Mouse (Mus musculus): ENCODE results near the gene Lctl. TPM values are rescaled to one million over a fixed set of nuclear protein-coding genes. Genes with fewer than 3 reads are reported as not detected.
A peak's percentile ranks its signal among the peaks of the same experiment; 100 is the strongest.
"Not testable (repeated sequence)": the region's sequence is repeated elsewhere in the genome, so short reads cannot be mapped to it uniquely, and the experiment has no call there.

Gene Lctl
- total RNA-seq, 2 experiments from 2014 or later = not detected

DNA sequence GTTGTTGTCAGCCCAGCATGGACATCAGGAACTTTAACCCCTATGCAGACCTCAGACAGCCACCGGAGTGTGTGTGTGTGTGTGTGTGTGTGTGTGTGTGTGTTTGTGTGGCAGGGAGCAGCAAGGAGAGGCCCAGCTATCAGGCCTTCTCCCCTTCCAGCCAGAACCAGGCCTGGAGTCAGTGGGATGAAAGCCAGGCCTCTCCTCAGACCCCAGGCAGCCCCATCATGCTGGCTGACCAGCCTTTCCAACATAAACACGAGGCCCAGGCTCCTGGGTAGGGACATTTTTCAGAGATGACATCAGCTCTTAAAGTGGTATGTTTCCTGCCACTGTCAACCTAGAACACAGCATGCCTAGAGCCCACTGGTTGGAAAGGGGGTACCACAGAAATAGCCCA is 2.3 kb upstream of the Lctl start:
- no peak for ATAC-seq (replicated peaks; ENCODE audit: low FRiP score, poor library complexity, severe bottlenecking)

- no peak for ATAC-seq (replicated peaks; ENCODE audit: low FRiP score, poor library complexity, severe bottlenecking)
These were observed 1.2 kb upstream of the Lctl start for GRCm38 (mm10) chr9:64115756-64116155.

DNA sequence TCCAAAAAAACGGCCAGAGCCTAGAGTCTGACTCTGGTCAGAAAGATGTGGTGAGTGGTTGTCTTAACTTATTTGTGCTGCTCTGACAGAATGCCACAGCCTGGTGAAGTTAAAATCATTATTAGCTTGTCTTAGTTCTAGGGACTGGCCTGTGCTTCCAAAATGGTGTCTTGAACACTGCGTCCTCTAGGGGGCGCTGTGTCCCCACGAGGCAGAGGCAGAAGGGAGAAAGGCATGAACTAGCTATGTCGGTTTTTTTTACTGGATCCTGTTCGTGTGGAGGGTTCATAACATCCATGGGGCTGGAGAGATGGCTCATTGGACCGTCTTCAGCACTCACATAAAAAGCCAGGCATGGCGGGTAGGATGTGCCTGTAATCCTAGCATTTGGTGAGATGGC is 3.0 kb downstream of the Lctl start:
- peak; percentile 57; the same call in 1 of the 2 replicates for ATAC-seq (replicated peaks; ENCODE audit: low FRiP score, poor library complexity, severe bottlenecking)

DNA sequence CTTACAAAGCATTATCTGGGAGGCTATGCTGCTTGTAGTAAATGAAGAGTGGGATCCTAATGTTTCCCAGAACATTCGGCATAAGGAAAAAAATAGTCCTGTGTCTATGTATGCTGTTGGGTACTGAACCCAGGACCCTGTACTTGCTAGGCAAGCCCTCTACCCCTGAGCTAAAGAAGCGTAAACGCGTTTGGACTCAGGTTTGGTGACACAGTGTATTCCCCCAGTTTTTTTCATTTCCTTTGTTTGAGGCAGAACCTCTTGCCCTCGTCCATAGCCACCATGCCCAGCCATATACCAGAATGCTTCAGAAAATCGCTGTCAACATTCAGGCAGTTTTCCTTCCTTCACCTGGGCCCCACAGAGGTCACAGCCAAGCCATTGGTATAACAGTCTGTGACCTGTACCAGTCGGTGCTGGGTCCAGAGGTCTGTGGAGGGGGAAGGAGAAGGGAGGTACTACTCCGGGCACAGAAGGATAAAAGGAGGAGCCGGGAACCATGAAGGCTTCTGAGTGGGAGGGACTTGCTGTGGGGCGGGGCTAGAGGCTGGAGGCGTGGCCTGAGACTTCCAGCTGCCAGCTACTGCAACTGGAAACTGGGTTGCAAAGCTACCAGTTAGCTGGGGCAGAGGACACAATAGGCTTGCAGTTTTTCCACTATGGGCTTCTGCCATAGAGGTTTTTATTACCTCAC is 3.8 kb downstream of the Lctl start:
- 0 out of 2 replicates have a peak, but pooled peaks have one; percentile 25 for ATAC-seq (replicated peaks; ENCODE audit: low FRiP score, poor library complexity, severe bottlenecking)

DNA sequence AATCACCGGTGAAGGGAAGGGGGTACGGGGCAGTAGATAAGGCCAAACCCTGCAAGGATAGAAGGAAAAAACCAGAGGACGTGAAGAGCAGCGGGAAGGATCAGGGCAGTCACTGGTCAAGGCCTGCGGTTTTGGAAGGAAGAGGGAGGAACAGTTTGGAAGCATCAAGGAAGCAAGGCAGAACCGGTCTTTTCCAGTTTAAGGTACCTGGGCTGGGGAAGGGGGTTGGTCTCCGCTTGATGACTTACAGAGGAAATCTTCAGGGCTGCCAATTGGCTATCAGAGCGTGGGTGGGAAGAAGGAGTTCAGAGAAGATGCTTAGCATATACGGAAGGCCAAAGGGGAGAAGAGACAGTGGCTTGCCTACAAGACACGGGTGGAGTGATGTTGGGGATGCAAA is 5.7 kb downstream of the Lctl start:
- no peak for ATAC-seq (replicated peaks; ENCODE audit: low FRiP score, poor library complexity, severe bottlenecking)

- ATAC-seq (replicated peaks; ENCODE audit: low FRiP score, poor library complexity, severe bottlenecking) = not testable (repeated sequence)
These were observed 7.9 kb downstream of the Lctl start for GRCm38 (mm10) chr9:64124846-64125245.

- no peak for ATAC-seq (replicated peaks; ENCODE audit: low FRiP score, poor library complexity, severe bottlenecking)
These were observed 8.4 kb downstream of the Lctl start for GRCm38 (mm10) chr9:64125307-64125706.

DNA sequence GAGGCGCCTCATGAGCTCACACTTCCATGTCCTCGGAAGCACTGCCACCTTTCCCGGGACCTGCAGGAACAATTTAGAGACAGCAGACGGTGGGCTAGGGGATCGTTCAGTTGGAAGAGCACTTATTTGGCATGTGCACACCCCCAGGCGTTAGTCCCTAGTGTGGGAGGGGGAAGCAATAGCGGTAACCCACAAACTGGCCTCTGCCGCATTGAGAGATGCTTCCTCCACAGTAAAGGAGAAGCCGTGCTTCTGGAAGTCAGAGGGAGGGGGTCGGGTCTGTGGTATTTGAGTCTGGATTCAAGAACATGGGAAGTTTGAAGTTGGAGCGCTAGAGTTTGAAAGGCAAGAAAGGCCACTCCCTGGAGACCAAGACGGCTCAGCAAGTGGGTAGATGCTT is 9.2 kb downstream of the Lctl start:
- no peak for ATAC-seq (replicated peaks; ENCODE audit: low FRiP score, poor library complexity, severe bottlenecking)

DNA sequence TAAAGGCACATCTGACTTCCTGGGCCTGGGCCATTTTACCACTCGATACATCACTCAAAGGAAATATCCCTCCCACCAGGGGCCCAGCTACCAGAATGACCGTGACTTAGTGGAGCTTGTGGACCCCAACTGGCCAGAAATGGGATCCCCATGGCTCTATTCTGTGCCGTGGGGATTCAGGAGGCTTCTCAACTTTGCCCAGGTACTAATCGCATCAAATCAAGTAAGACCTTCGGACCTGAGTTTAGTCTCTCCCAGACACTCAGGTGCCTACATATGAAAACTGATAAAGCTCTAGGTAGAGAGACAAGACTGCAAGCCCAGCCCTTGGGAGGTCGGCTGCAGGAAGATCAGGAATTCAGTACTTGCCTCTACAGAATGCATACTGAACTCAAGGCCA is 14.7 kb downstream of the Lctl start:
- ATAC-seq (replicated peaks; ENCODE audit: low FRiP score, poor library complexity, severe bottlenecking) = no peak

DNA sequence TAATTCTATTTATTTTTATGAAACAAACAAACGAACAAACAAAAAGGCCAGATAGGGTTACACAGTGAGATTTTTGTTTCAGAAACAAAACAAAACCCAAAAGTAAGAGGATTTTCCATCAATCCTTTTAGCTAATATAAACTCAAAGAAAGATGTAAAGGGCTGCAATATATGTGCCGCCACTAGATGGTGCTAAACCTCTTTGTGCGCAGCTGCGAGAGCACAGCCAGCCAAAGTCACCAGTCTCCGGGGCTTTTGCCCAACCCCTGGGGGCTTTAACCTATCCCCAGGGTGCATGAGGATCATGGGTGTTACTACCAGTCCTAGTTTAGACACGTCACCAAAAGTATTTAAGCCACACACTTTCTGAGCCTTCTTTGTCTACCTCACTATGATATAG is 21.9 kb downstream of the Lctl start:
- not testable (repeated sequence) for ATAC-seq (replicated peaks; ENCODE audit: low FRiP score, poor library complexity, severe bottlenecking)

DNA sequence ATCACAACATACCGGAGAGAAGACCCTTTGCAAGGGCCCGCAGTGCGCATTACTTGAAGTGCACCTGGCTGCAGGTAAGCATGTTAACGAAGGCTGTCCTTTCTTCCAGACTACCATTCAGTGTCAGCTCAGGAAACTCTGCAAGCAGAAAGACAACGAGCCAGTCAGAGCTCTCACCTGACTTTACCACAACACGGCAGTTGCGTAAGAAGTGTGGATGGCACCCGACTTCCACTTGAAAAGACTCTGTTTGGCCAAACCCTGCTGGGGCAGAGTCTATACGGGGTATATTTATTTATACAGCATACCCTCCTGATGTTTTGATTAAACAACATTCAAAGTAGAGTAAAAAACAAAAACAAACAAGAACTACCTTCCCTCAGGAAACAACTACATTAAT is 22.9 kb downstream of the Lctl start:
- no peak for ATAC-seq (replicated peaks; ENCODE audit: low FRiP score, poor library complexity, severe bottlenecking)

- no peak; the same call in 1 of the 2 replicates for ATAC-seq (replicated peaks; ENCODE audit: low FRiP score, poor library complexity, severe bottlenecking)
These were observed 39.7 kb downstream of the Lctl start for GRCm38 (mm10) chr9:64156641-64157040.

DNA sequence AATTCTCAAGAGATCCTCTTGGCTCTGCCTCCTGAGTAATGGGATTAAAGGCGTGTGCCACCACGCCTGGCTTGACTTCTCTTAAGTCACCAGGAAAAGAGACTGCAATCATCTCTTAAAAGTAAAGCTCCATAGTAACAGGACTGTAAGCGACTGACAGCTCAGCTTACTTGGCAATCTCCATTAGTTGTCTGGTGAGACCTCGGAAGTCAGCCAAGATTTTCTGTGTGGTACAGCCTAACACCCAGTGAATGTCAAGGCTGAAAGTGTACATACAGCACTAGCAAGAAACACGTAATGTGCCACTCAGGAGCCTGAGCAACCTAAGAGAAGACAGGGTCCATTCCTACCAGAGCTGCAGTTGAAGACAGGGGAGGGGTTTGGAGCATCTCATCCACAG is 43.5 kb downstream of the Lctl start:
- ATAC-seq (replicated peaks; ENCODE audit: low FRiP score, poor library complexity, severe bottlenecking) = no peak

GRCm38 (mm10) chr9:64169967-64170366 is 53.0 kb downstream of the Lctl start:
- ATAC-seq (replicated peaks; ENCODE audit: low FRiP score, poor library complexity, severe bottlenecking) = not testable (repeated sequence)

- ATAC-seq (replicated peaks; ENCODE audit: low FRiP score, poor library complexity, severe bottlenecking) = peak; percentile 60
These were observed 55.3 kb downstream of the Lctl start for GRCm38 (mm10) chr9:64172145-64172815.

DNA sequence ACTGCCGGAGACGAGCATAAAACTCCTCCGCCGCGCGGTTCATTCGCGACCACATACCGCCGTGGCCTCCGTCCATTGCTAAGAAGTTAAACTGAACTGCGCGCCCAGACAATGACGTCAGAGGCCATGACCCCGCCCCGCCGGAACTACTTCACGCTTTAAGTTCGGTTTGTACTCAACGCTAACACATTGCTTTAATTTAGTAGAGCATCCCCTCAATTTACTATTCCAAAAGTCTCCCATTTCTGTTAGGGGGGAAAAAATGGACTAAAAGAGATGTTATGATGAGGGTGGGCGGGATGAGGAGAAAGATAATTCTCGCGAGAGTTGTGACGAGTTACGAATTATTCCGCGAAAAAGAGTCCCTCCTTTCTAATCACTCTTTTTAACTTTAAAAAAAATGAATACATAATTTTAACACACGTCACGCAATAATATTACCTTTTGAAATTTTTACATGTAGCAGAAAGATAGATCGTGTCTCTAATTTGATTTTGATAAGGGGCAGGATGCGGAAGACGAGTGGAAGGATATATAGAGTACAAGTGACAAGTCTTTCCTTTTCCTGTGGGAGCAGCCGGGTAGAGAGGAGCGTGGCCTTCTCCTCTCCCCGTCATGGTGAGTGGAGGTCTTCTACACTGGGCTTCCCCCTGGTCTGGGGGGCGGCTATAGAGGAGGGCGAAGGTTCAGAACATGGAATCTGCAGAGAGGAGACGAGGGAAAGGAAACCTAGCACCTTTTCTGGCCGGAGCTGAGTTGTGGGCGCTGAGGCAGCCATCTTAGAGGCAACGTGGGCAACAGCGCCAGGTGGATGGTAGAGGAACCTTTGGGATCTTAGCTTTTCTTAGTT is 56.1 kb downstream of the Lctl start, which contains the start of the genes Zwilch and Rpl4:
Zwilch (minus strand) TSS at position 289 of the 850 bp plus-strand sequence.
Rpl4 (plus strand) TSS at position 560 of the 850 bp plus-strand sequence.
- peak; percentile 90 for ATAC-seq (replicated peaks; ENCODE audit: low FRiP score, poor library complexity, severe bottlenecking)

GRCm38 (mm10) chr9:64173666-64174220 is 56.8 kb downstream of the Lctl start:
- no peak for ATAC-seq (replicated peaks; ENCODE audit: low FRiP score, poor library complexity, severe bottlenecking)

GRCm38 (mm10) chr9:64174341-64174740 is 57.4 kb downstream of the Lctl start:
- ATAC-seq (replicated peaks; ENCODE audit: low FRiP score, poor library complexity, severe bottlenecking) = no peak

GRCm38 (mm10) chr9:64174766-64175165 is 57.8 kb downstream of the Lctl start:
- ATAC-seq (replicated peaks; ENCODE audit: low FRiP score, poor library complexity, severe bottlenecking) = no peak

GRCm38 (mm10) chr9:64175378-64175777 is 58.4 kb downstream of the Lctl start:
- no peak for ATAC-seq (replicated peaks; ENCODE audit: low FRiP score, poor library complexity, severe bottlenecking)

Measured in erythroblast, adult 5-6 weeks (primary cell).